Mouse (Mus musculus) hindlimb bud, embryonic 11.5 days (tissue): ENCODE measurements around the gene Cyp2j6.
"Not testable (repeated sequence)": the region's sequence is repeated elsewhere in the genome, so short reads cannot be mapped to it uniquely, and the experiment has no call there.

ENCODE experiments used
- DNase-seq: peaks from one replicate; pipeline ENCODE4 v3.0.0-alpha.2; 2012; ENCODE audit warnings: low read depth, low spot score; ENCODE audit errors: extremely low spot score

Gene Cyp2j6

GRCm38 (mm10) chr4:96553133-96553819 lies at the start of gene Cyp2j6:
Gene Cyp2j6 (minus strand): TSS chr4:96553661.
- peak; percentile 50 for DNase-seq

- no peak for DNase-seq
Observed at GRCm38 (mm10) chr4:96591791-96592150, 38.3 kb upstream of the Cyp2j6 start.

GRCm38 (mm10) chr4:96590911-96591790 lies 37.7 kb upstream of the Cyp2j6 start, which contains the start of gene Cyp2j9:
Gene Cyp2j9 (minus strand): TSS chr4:96591578.
- no peak for DNase-seq

GRCm38 (mm10) chr4:96581425-96582088 lies 28.1 kb upstream of the Cyp2j6 start:
- no peak for DNase-seq

- DNase-seq: not testable (repeated sequence)
Observed at GRCm38 (mm10) chr4:96580351-96580750, 26.9 kb upstream of the Cyp2j6 start.

GRCm38 (mm10) chr4:96569442-96569841 lies 16.0 kb upstream of the Cyp2j6 start:
- DNase-seq: no peak

- DNase-seq: no peak
Observed at GRCm38 (mm10) chr4:96567988-96568387, 14.5 kb upstream of the Cyp2j6 start.

GRCm38 (mm10) chr4:96565808-96566207 lies 12.3 kb upstream of the Cyp2j6 start:
- no peak for DNase-seq

- DNase-seq: no peak
Observed at GRCm38 (mm10) chr4:96560464-96560863, 7.0 kb upstream of the Cyp2j6 start.

GRCm38 (mm10) chr4:96559781-96560180 lies 6.3 kb upstream of the Cyp2j6 start:
- no peak for DNase-seq

GRCm38 (mm10) chr4:96551619-96552018 lies 1.8 kb downstream of the Cyp2j6 start:
- DNase-seq: no peak

- DNase-seq: no peak
Observed at GRCm38 (mm10) chr4:96545976-96546375, 7.5 kb downstream of the Cyp2j6 start.

- no peak for DNase-seq
Observed at GRCm38 (mm10) chr4:96525772-96526171, 27.7 kb downstream of the Cyp2j6 start.

GRCm38 (mm10) chr4:96522256-96522655 lies 31.2 kb downstream of the Cyp2j6 start:
- DNase-seq: no peak

- no peak for DNase-seq
Observed at GRCm38 (mm10) chr4:96510083-96510482, 43.4 kb downstream of the Cyp2j6 start.

GRCm38 (mm10) chr4:96507286-96507685 lies 46.2 kb downstream of the Cyp2j6 start, which contains the start of gene Cyp2j8:
Gene Cyp2j8 (minus strand): TSS chr4:96507386.
- no peak for DNase-seq
